Mouse (Mus musculus) lung, postnatal 0 days (tissue): ENCODE results near the gene Nt5dc3.

Experiments used
- CTCF ChIP-seq: IDR thresholded peaks from 2 replicates; pipeline ENCODE4 v1.5.1; 2016; ENCODE audit warnings: antibody characterized with exemption, mild to moderate bottlenecking
- EP300 ChIP-seq: IDR thresholded peaks from 2 replicates; pipeline ENCODE4 v1.6.1; 2016; ENCODE audit warnings: antibody characterized with exemption, mild to moderate bottlenecking, control low read depth

GRCm38 (mm10) chr10:86863429-86863828, 84.6 kb downstream of the Nt5dc3 start:
- TF ChIP-seq CTCF (peak; percentile 50), EP300 (no peak)
